Mouse (Mus musculus) C2C12 (cell line): ENCODE data around the gene Zfp322a. TPM values are rescaled to one million over a fixed set of nuclear protein-coding genes. Genes with fewer than 3 reads are reported as not detected.
A peak's percentile ranks its signal among the peaks of the same experiment; 100 is the strongest.

Experiments
- H3K27me3 ChIP-seq: one replicate; pipeline ENCODE4 v1.6.1; 2011; ENCODE audit not compliant: control insufficient read depth, insufficient read depth, insufficient read length
- H3K36me3 ChIP-seq: one replicate; pipeline ENCODE4 v1.6.1; 2011; ENCODE audit not compliant: control insufficient read depth, insufficient read depth
- H3K4me3 ChIP-seq: one replicate; pipeline ENCODE4 v1.5.1; 2011; ENCODE audit warnings: mild to moderate bottlenecking, control low read depth; ENCODE audit not compliant: poor library complexity, insufficient read depth, severe bottlenecking
- H3K79me2 ChIP-seq: one replicate; pipeline ENCODE4 v1.6.1; 2011; ENCODE audit not compliant: control insufficient read depth, insufficient read depth
- H3K79me3 ChIP-seq: one replicate; pipeline ENCODE4 v1.6.1; 2011; ENCODE audit warnings: low read depth, control low read depth
- H3ac ChIP-seq: one replicate; pipeline ENCODE3; 2011; ENCODE audit warnings: low read depth; ENCODE audit not compliant: control insufficient read depth, insufficient read length
- CEBPB ChIP-seq: IDR thresholded peaks from one replicate; pipeline ENCODE4 v1.6.1; 2011; ENCODE audit warnings: low read depth, mild to moderate bottlenecking, control low read depth, moderate library complexity
- CTCF ChIP-seq: IDR thresholded peaks from one replicate; pipeline ENCODE4 v1.5.1; 2011; ENCODE audit not compliant: control insufficient read depth, insufficient read depth, insufficient read length
- FOSL1 ChIP-seq: IDR thresholded peaks from one replicate; pipeline ENCODE4 v1.8.0; 2011; ENCODE audit warnings: mild to moderate bottlenecking, low read length; ENCODE audit not compliant: poor library complexity, insufficient read depth, severe bottlenecking
- MAX ChIP-seq: IDR thresholded peaks from one replicate; pipeline ENCODE4 v1.6.1; 2011; ENCODE audit warnings: mild to moderate bottlenecking, control low read depth
- MYOD1 ChIP-seq: IDR thresholded peaks from one replicate; pipeline ENCODE4 v1.6.1; 2011; ENCODE audit warnings: low read depth; ENCODE audit not compliant: control insufficient read depth, insufficient read length
- MYOG ChIP-seq: IDR thresholded peaks from one replicate; pipeline ENCODE4 v1.6.1; 2011; ENCODE audit not compliant: control insufficient read depth, insufficient read length; ENCODE audit errors: extremely low read depth
- USF1 ChIP-seq: IDR thresholded peaks from one replicate; pipeline ENCODE4 v1.6.1; 2011; ENCODE audit warnings: low read depth, mild to moderate bottlenecking, control low read depth, moderate library complexity
- polyA plus RNA-seq: library from polyadenylated mRNA; unstranded; fragments of >200 nt; fragmentation: generic; extraction: Trizol; gene quantifications from one replicate; pipeline ENCODE4 v1.2.1, GENCODE M21; 2012; ENCODE audit warnings: missing spikeins

The Zfp322a gene
- polyA plus RNA-seq, 1 experiment: 2.1 TPM

DNA sequence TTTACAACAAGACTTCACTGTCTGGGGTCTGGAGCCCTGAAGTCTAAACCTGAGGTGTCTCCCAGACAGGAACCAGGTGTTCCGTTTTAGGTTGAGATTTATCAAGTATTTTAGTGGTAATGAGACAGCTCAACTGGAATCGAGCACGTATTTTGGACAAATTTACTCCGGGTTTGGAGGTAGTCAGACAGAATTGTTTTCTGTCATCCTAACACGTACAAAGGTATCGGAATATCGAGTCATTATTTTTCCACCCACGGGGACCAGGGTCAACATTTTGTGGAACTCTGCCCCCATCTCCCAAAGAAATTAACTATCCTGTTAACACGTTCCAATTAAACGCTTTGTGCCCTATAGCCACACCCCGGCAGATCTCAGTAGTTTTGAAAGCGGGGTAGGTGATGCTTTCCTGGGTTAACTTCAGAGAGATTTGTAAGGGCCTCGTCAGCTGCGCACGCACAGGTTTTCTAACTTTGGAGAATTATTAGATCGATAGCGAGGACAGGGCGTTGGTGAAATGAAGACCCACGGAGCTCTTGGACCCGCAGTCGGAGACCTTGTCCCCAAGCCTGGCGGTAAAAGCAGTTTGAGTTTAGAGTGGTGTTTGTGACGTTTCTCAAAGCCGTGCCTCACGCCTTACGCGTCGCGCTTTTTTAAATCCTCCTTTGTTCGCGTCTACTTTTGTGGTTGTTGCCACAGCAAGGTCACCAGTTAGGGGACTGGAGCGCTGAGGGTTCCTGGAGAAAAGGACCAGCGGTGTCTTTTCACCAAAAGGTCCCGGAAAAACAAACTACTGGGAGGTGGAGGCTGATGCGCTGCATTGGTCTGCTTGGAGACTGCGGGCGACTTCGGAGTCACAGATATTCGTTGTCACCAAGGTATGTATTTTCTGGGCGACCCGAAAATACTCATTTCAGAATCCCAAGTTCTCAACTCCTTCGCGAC lies 26.6 kb upstream of the Zfp322a start:
- Histone ChIP-seq H3K4me3 (peak overlapping the region; percentile 36), H3K79me3 (no peaks in the 10 kb centered on the region), H3ac (peak overlapping the region; percentile 77), H3K36me3 (no peaks in the 10 kb centered on the region), H3K79me2 (no peaks in the 10 kb centered on the region), H3K27me3 (no peaks in the 10 kb centered on the region)
- TF ChIP-seq CTCF (no peak), FOSL1 (no peak), MYOG (no peak), MYOD1 (no peak), USF1 (no peak), MAX (no peak)

DNA sequence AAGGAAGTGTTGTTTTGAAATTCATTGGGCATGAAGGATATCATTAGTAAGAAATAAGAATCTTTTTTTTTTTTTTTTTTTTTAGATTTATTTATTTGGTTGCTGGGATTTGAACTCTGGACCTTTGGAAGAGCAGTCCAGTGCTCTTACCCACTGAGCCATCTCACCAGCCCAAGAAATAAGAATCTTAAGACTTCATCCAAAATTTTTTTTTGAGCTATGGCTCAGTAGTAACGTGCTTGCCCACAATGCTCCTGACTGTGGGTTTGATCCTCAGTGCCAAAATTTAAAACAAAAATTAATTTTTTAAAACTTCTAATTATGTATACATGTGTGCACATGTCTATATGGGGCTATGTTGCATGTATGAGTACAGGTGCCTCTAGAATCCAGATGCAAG lies 18.5 kb upstream of the Zfp322a start:
- TF ChIP-seq CTCF: no peak
- TF ChIP-seq MYOD1: no peak
- TF ChIP-seq MYOG: no peak
- no peak for TF ChIP-seq FOSL1
- no peak for TF ChIP-seq USF1
- TF ChIP-seq MAX: no peak
- no peak for TF ChIP-seq CEBPB
- Histone ChIP-seq H3K4me3 (no peak overlapping the region), H3K36me3 (no peaks in the 10 kb centered on the region), H3ac (no peak overlapping the region), H3K79me2 (no peaks in the 10 kb centered on the region), H3K79me3 (no peaks in the 10 kb centered on the region), H3K27me3 (no peaks in the 10 kb centered on the region)

DNA sequence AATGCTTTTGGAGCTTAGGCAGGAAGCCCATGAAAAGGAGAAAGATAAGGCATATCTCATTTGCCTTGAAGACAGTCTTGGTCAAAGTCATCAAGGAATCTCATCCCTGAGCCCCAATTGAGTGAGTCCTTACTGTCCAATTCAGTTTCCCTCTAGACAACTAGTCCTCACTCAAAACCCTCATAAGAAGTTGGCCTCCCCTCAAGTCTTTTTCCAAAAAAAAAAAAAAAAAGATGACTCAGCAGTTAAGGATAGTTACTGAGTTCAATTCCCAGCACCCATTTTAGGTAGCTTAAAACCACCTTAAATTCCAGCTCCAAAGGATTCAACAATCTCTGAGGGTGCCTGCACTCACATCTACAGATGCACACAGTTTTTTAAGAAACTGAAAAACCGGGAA lies 14.1 kb upstream of the Zfp322a start:
- no peak overlapping the region for H3K4me3 ChIP-seq
- no peaks in the 10 kb centered on the region for H3K79me3 ChIP-seq
- TF ChIP-seq FOSL1 (no peak), CEBPB (no peak), USF1 (no peak), MYOG (no peak), MYOD1 (no peak), CTCF (no peak)
- no peaks in the 10 kb centered on the region for H3K36me3 ChIP-seq
- no peaks in the 10 kb centered on the region for H3K27me3 ChIP-seq
- no peaks in the 10 kb centered on the region for H3K79me2 ChIP-seq
- H3ac ChIP-seq: no peak overlapping the region

GRCm38 (mm10) chr13:23372433-23372832 lies 3.4 kb upstream of the Zfp322a start:
- Histone ChIP-seq H3K4me3 (no peak overlapping the region), H3K36me3 (no peaks in the 10 kb centered on the region), H3ac (no peak overlapping the region), H3K79me3 (peaks cover 10% of the 10 kb centered on the region), H3K27me3 (no peaks in the 10 kb centered on the region), H3K79me2 (peaks cover 13% of the 10 kb centered on the region)
- TF ChIP-seq MYOD1: peak; percentile 54
- TF ChIP-seq USF1: no peak

GRCm38 (mm10) chr13:23370075-23370474 lies 1.1 kb upstream of the Zfp322a start:
- no peak overlapping the region for H3K4me3 ChIP-seq
- H3K79me3 ChIP-seq: peaks cover 23% of the 10 kb centered on the region
- H3K27me3 ChIP-seq: no peaks in the 10 kb centered on the region
- peaks cover 35% of the 10 kb centered on the region for H3K79me2 ChIP-seq
- no peak overlapping the region for H3ac ChIP-seq
- peaks cover 8% of the 10 kb centered on the region for H3K36me3 ChIP-seq
- TF ChIP-seq MYOG (no peak), CEBPB (no peak), MYOD1 (no peak), CTCF (no peak), MAX (no peak), FOSL1 (no peak), USF1 (no peak)

DNA sequence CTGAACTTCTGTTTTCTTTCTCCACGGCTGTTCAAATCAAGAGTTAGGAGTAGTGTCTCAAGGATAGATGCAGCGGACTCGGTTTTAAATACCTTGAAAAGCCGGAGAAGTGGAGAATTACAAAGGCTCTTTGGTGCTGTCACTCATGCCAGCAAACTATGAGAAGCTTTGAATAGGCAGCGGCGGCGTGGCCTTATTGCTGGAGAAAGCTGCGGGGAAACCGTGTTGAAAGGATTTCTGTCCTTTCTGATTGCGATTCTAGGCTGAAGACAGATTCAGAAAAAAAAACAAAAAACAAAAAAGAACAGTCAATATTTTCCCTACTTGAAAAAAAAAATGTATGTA lies 385 bp upstream of the Zfp322a start:
- H3K36me3 ChIP-seq: peaks cover 12% of the 10 kb centered on the region
- TF ChIP-seq FOSL1 (no peak), USF1 (no peak)
- peaks cover 42% of the 10 kb centered on the region for H3K79me2 ChIP-seq
- H3ac ChIP-seq: peak overlapping the region; percentile 61
- no peaks in the 10 kb centered on the region for H3K27me3 ChIP-seq
- peak overlapping the region; percentile 55 for H3K4me3 ChIP-seq
- peaks cover 29% of the 10 kb centered on the region for H3K79me3 ChIP-seq
